In genomic region chr7:117401581-117401980, GRCm38 (mm10) we compare ENCODE assay signal across 15 mouse cellular contexts. TPM values are rescaled to one million over a fixed set of nuclear protein-coding genes. Genes with fewer than 3 reads are reported as not detected.
DNase-seq lines count a peak whose midpoint lies in the region; ATAC-seq and TF ChIP-seq lines count a peak whose summit lies in the region.
"Had no signal": no experiment of that assay in that cellular context is flagged by ENCODE, and none has a peak within 500 bp of the region (broad histone marks: within the 10 kb centered on the region; RNA-seq: fewer than 3 reads in every experiment).

No protein-coding gene starts in this region.

- H3K4me2 ChIP-seq in forebrain, embryonic 13.5 days: no peak overlapping the region
- H3K4me2 ChIP-seq in forebrain, embryonic 11.5 days (ENCODE audit: low read depth, low read length, severe bottlenecking): no peak overlapping the region
- H3K4me2 ChIP-seq: limb, embryonic 13.5 days; liver, embryonic 15.5 days had no signal

- peak overlapping the region; percentile 21 for H3K27ac ChIP-seq in forebrain, embryonic 13.5 days
- H3K27ac ChIP-seq in forebrain, embryonic 11.5 days (ENCODE audit: low read depth, low read length): no peak overlapping the region
- peak overlapping the region; percentile 51 for H3K27ac ChIP-seq in layer of hippocampus, adult 2 months
- H3K27ac ChIP-seq in testis, adult 2 months (ENCODE audit: control insufficient read depth, insufficient read depth, low read depth, low read length): no peak overlapping the region
- H3K27ac ChIP-seq: heart, adult 2 months; left cerebral cortex, adult 2 months; limb, embryonic 13.5 days; liver, embryonic 15.5 days had no signal

- 0 out of 2 replicates have a peak, but pooled peaks cover 5% of the 10 kb centered on the region for H3K36me3 ChIP-seq in forebrain, embryonic 13.5 days (ENCODE audit: poor library complexity, severe bottlenecking)
- H3K36me3 ChIP-seq in forebrain, embryonic 11.5 days (ENCODE audit: control insufficient read depth, insufficient read depth, low read length): peaks cover 4% of the 10 kb centered on the region; the same call in 1 of the 2 replicates
- no peaks in the 10 kb centered on the region for H3K36me3 ChIP-seq in testis, adult 2 months (ENCODE audit: control insufficient read depth, insufficient read depth, low read length)
- H3K36me3 ChIP-seq: liver, embryonic 15.5 days had no signal

- no peak overlapping the region for H3K9ac ChIP-seq in forebrain, embryonic 13.5 days
- no peak overlapping the region for H3K9ac ChIP-seq in forebrain, embryonic 11.5 days (ENCODE audit: low read length)
- H3K9ac ChIP-seq: limb, embryonic 13.5 days; liver, embryonic 15.5 days had no signal

- no peaks in the 10 kb centered on the region for H3K27me3 ChIP-seq in forebrain, embryonic 13.5 days
- H3K27me3 ChIP-seq in forebrain, embryonic 11.5 days (ENCODE audit: control insufficient read depth, insufficient read depth, low read length): no peaks in the 10 kb centered on the region
- no peaks in the 10 kb centered on the region for H3K27me3 ChIP-seq in testis, adult 2 months (ENCODE audit: control insufficient read depth, insufficient read depth, low read length)
- H3K27me3 ChIP-seq: CH12.LX; limb, embryonic 13.5 days; liver, embryonic 15.5 days had no signal

- no peaks in the 10 kb centered on the region for H3K9me3 ChIP-seq in forebrain, embryonic 13.5 days (replicated peaks)
- H3K9me3 ChIP-seq in forebrain, embryonic 11.5 days (ENCODE audit: control insufficient read depth, low read length): no peaks in the 10 kb centered on the region; the same call in 1 of the 2 replicates
- H3K9me3 ChIP-seq: liver, embryonic 15.5 days had no signal

- H3K4me1 ChIP-seq in forebrain, embryonic 13.5 days: peaks cover 26% of the 10 kb centered on the region
- H3K4me1 ChIP-seq in forebrain, embryonic 11.5 days (replicated peaks; ENCODE audit: control insufficient read depth, insufficient read depth, low read length): no peaks in the 10 kb centered on the region
- H3K4me1 ChIP-seq in testis, adult 2 months (ENCODE audit: control insufficient read depth, insufficient read depth, low read length): no peaks in the 10 kb centered on the region
- H3K4me1 ChIP-seq: limb, embryonic 13.5 days had no signal

- H3K4me3 ChIP-seq in forebrain, embryonic 13.5 days: no peak overlapping the region
- no peak overlapping the region for H3K4me3 ChIP-seq in forebrain, embryonic 11.5 days (ENCODE audit: low read depth, low read length)
- no peak overlapping the region for H3K4me3 ChIP-seq in layer of hippocampus, adult 2 months
- H3K4me3 ChIP-seq in testis, adult 2 months (ENCODE audit: control insufficient read depth, low read depth, low read length): peak overlapping the region; percentile 26
- H3K4me3 ChIP-seq: heart, adult 2 months; left cerebral cortex, adult 2 months; limb, embryonic 13.5 days; liver, embryonic 15.5 days had no signal

- ATAC-seq in forebrain, embryonic 13.5 days: peak; percentile 24; the same call in 1 of the 2 replicates
- ATAC-seq in forebrain, embryonic 11.5 days (replicated peaks; ENCODE audit: low FRiP score): no peak
- ATAC-seq in megakaryocyte, adult 5-6 weeks (ENCODE audit: poor library complexity, severe bottlenecking): no peak

- DNase-seq in forebrain, embryonic 11.5 days (ENCODE audit: low spot score): no peak
- DNase-seq in layer of hippocampus, adult 2 months (ENCODE audit: low spot score in 2 of 2): no peak
- no peak for DNase-seq in layer of hippocampus, postnatal 10 days (ENCODE audit: low spot score in 2 of 2)
- DNase-seq in testis, postnatal 10 days (ENCODE audit: low spot score): no peak
- DNase-seq in gastrocnemius, postnatal 10 days: no peak
- DNase-seq: adrenal gland, postnatal 36 days; heart, adult 2 months; thymus, postnatal 4 days had no signal

- 58% methylated on average over 4 of the region's 4 CpGs for WGBS in forebrain, embryonic 13.5 days
- WGBS in forebrain, embryonic 11.5 days: 80% methylated on average over 4 of the region's 4 CpGs

- no peak for TF ChIP-seq CTCF in layer of hippocampus, adult 2 months (conservative IDR thresholded peaks at IDR 0.05)
- TF ChIP-seq CTCF in testis, adult 2 months (IDR thresholded peaks at IDR 0.05; ENCODE audit: control insufficient read depth, insufficient read depth, insufficient replicate concordance, low read depth, low read length): no peak

- no peak for TF ChIP-seq POLR2A in testis, adult 2 months (IDR thresholded peaks at IDR 0.05; ENCODE audit: control insufficient read depth, low read depth, low read length)

RNA-seq across cellular contexts. Expression of gene Xylt1, which starts 20.8 kb away (rescaled TPM):
- 2.4 and 2.5 TPM in 2 replicates for polyA plus RNA-seq in forebrain, embryonic 13.5 days (2015; fragmentation: Nextera tagmentation; extraction: Ambion mirVana)
- polyA plus RNA-seq in forebrain, embryonic 11.5 days (2014; fragmentation: Nextera tagmentation; extraction: Ambion mirVana): 4.6 TPM in 2 replicates
- total RNA-seq in layer of hippocampus, adult 2 months (2021): 10 to 100 TPM; 43.5 to 43.9 TPM
- 10 to 100 TPM; 54.7 to 66.3 TPM for total RNA-seq in layer of hippocampus, postnatal 10 days (2021)
- 0.79 and 1.0 TPM in 2 replicates for polyA plus RNA-seq in testis, adult 2 months (2012; rRNA removed)
- total RNA-seq in megakaryocyte, adult 5-6 weeks (2015): 26.8 and 27.9 TPM in 2 replicates
- total RNA-seq in megakaryocyte, adult 5-6 weeks (2017): 13.7 and 23.3 TPM in 2 replicates
- total RNA-seq in gastrocnemius, postnatal 10 days (2021): 1 to 10 TPM; 6.9 to 8.6 TPM

Comparison
In these comparisons a context has a peak if more than half of its experiments do, and no peak if none do; other contexts are left out.
1. H3K27ac ChIP-seq: peak in forebrain, embryonic 13.5 days (single experiment) and layer of hippocampus, adult 2 months (single experiment); none in forebrain, embryonic 11.5 days (single experiment) and testis, adult 2 months (single experiment).